Mouse (Mus musculus) left cerebral cortex, adult 9 months (tissue): ENCODE results near the gene Sox14.

Experiments
- DNase-seq, 2 experiments: peaks; one replicate each; pipeline ENCODE4 v3.0.0; 2022; ENCODE audit warnings: low spot score in 2 of 2

Gene Sox14

GRCm38 (mm10) chr9:99848327-99848726 is 27.6 kb downstream of the Sox14 start:
- no peak for DNase-seq

DNA sequence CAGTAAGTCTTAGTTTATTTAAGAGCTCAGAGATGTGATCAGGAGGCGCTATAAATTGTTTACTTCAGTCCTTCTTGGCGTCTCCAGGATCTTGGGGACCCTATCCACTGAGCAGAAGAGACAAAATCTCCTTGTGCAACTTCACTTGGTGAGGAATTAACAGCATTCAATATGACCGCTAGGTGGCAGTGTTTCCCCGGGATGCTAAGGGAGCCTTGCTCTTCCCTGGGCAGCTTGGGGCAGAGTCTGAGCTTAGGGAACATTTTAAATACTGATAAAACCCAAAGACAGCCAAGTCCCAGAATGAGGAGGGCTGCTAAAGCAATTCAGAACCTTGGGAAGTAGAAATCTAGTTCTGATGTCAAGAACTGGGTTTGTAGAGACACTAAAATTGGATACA is 29.1 kb downstream of the Sox14 start:
- DNase-seq, result peak in 1 of 2 experiments; percentile 75

- DNase-seq, result no peak
Observed at GRCm38 (mm10) chr9:99839367-99839766, 36.6 kb downstream of the Sox14 start.

DNA sequence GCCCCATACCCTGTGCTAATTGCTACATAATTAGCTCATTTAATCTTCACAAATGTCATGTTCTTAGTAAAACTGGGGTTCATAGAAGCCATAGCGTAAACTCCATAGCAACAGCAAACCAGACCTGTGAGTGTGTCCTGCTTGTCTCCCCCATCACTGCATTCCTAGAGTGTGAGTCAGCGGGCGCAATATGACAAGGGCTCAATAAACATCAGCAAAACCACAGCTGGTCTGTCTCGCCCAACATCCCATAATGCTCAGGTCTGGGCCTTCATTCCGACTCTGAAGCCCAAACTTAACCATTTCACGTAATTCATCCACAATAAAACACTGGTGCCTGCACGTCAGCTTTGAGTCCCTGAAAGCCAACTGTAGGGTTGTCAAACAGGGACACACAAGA is 37.1 kb downstream of the Sox14 start:
- DNase-seq, result no peak

DNA sequence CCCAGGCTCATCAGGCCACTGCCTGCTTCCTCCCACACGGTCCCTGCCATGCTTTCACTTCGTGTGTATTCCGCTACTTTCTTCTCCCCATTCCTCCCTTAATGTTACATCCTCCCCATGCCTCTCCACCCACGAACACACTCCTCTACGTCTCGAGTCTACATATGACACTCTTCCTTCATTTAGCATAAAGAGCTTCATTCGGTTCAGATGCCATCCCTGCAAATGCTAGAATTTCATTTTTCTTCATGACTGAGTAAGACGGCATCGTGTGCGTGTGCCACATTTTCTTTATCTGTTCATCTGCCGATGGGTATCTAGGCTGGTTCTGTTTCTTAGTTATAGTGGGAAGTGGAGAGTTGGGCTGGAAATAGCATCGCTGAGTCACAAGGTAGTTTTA is 39.3 kb downstream of the Sox14 start:
- DNase-seq, result peak; percentile 19 to 59

DNA sequence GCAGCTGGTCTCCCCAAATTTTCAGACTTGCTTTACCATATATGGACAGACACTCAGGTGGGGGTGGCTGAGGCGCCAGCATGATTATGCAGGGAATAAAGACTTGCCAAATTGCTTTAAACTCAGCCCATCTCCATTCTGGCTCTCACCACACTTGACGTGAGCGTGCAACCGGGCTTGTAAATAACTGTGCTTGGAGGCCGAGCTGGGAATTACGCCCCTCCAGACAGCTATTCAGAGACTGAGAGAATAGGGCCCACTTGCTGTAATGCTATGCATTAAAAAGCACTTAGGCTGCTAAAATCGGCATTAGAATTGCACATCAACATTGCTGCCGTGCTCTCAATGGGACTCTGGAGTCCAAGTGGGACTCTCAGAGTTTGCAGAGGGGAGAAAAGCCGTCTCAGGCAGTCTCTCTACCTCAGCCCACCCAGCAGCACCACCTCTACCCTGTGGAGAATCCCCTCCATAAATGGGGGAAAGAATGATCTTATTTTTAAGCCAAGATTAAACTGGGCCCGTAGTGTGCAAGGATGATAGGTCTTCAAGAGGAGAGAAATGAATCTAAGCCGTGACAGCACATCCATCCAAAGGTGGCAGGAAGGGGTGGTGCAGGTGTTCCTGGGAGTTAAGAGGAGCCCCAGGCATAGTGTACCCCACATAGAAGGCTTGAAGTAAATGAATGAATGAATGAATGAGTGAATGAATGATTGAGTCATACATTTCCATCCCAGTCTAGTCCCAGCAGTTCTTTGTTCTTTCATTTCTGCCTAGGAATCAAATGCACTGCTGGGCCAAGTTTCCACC is 40.1 kb downstream of the Sox14 start:
- no peak for DNase-seq
